Mouse (Mus musculus) layer of hippocampus, adult 9-11 months (tissue): ENCODE data around the gene Zbed5.
"Not testable (repeated sequence)": the region's sequence is repeated elsewhere in the genome, so short reads cannot be mapped to it uniquely, and the experiment has no call there.

ENCODE experiments used
- DNase-seq: peaks from one replicate; pipeline ENCODE4 v3.0.0; 2022

Zbed5 gene

GRCm38 (mm10) chr5:129909147-129909546 lies 13.6 kb downstream of the Zbed5 start:
- no peak for DNase-seq

- DNase-seq: no peak
These were observed 14.1 kb downstream of the Zbed5 start for GRCm38 (mm10) chr5:129909591-129909990.

DNA sequence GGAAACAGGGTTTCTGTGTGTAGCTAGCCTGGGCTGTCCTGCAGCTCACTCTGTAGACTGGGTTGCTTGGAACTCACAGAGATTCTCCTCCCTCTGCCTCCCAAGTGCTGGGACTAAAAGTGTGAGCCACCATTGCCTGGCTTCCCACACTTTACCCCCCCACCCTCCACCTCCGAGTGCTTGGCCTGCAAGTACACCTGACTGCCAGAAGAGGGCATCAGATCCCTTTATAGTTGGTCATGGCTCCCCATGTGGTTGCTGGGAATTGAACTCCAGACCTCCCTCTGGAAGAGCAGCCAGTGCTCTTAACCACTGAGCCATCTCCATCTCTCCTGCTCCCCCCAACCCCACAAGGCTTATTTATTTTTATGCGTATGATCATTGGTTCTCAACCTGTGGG lies 18.5 kb downstream of the Zbed5 start:
- no peak for DNase-seq

DNA sequence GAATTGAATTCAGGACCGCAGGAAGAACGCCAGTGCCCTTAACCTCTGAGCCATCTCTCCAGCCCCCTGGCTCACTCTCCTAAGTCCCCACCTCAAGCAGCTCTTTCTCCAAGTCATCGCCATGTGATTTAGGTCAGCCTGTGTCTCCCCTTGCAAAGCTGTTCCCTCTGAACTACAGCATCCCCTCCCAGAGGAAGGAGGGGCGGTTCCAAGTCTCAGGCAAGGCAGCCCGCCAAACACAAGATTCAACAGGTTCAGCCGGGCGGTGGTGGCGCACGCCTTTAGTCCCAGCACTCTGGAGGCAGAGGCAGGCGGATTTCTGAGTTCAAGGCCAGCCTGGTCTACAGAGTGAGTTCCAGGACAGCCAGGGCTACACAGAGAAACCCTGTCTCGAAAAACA lies 20.0 kb downstream of the Zbed5 start:
- DNase-seq: not testable (repeated sequence)

DNA sequence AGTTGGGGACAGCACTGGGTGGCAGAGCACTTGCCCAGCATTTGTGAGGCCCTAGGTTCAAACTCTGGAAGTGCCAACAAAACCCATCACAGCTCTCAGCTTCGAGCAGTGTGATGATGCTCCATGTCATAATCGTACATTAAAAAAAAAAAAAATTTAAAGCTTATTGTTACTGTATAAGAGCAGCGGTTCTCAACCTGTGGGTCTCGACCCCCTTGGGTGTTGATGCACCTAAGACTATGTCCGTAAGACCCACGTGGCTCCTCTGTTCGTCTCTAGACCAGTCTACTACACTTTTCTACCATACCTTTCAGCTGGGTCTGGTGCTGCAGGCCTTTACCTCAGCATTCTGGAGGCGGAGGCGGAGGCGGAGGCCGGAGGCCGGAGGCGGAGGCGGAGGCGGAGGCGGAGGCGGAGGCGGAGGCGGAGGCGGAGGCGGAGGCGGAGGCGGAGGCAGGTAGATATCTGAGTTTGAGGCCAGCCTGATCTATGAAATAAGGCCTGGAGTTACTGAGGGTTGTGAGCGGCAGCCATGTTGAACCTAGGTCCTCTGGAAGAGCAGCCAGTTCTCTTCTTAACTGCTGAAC lies 22.6 kb downstream of the Zbed5 start:
- no peak for DNase-seq

DNA sequence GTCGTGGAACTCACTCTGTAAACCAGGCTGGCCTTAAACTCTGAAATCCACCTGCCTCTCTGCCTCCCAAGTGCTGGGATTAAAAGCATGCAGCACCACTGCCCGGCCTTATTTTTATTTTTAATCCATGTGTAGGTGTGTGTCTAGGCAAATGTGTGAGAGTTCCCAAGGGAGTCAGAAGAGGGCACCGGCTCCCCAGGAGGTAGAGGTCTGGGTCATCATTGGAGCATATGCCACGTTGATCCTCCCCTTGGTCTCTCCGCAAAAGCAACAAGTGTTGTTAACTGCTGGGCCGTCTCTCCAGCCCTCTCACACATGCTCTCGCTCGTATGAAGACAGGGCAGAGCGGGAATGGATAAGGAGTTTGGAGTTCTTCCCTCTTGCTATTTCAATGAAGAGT lies 23.2 kb downstream of the Zbed5 start:
- DNase-seq: no peak

- no peak for DNase-seq
These were observed 23.8 kb downstream of the Zbed5 start for GRCm38 (mm10) chr5:129919320-129919719.

GRCm38 (mm10) chr5:129921972-129922371 lies 26.4 kb downstream of the Zbed5 start:
- DNase-seq: no peak

GRCm38 (mm10) chr5:129924820-129925452 lies 29.4 kb downstream of the Zbed5 start:
- no peak for DNase-seq

- DNase-seq: no peak
These were observed 30.4 kb downstream of the Zbed5 start for GRCm38 (mm10) chr5:129925933-129926332.

DNA sequence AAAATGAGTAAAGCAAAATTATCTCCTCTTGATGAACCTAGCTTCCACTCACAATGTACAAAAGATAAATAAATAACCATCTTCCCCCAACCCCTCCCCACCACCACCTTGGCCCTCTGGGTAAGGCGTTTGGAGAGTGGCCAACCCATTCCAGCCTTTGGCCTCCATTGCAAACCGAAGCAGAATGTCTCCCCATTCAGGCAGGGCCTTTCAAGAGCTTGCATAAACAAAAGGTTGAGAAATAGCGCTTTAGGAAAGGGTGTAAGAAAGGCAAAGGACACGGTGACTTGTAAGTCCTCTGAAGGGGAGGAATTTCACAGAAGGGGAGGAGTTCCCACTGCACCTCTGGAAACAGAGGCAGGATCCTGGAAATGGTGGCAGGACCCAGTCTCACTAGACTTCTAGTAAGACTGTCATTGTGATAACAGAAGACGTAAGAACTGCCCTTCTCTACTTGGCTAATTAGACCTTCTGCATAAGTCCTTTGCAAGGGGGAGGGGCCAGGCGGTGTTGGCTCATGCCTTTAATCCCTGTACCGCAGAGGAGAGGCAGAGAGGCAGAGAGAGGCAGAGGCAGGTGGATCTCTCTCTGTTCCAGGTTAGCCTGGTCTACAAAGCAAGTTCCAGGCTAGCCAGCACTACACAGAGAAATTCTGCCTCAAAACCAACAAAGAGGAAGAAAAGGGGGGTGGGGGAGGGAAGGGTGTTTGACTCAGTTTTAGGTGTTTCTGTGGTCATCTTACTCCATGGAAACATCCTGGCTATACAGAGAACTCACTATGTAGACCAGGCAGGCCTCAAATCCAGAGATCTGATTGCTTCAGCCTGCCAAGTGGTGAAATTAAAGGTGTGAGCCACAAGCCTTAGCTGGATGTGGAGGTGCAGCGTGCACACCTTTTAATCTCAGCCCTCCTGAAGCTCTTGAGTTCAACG lies 34.7 kb downstream of the Zbed5 start:
- DNase-seq: no peak

- DNase-seq: no peak
These were observed 41.4 kb downstream of the Zbed5 start for GRCm38 (mm10) chr5:129936941-129937340.

GRCm38 (mm10) chr5:129940281-129940680 lies 44.8 kb downstream of the Zbed5 start:
- no peak for DNase-seq

GRCm38 (mm10) chr5:129940736-129941494 lies 45.4 kb downstream of the Zbed5 start:
- DNase-seq: no peak

GRCm38 (mm10) chr5:129941495-129942045 lies 46.0 kb downstream of the Zbed5 start, which contains the start of gene Vkorc1l1:
Vkorc1l1 (plus strand) TSS chr5:129941970.
- DNase-seq: peak; percentile 98

GRCm38 (mm10) chr5:129942073-129942939 lies 46.8 kb downstream of the Zbed5 start:
- DNase-seq: peak; percentile 22

DNA sequence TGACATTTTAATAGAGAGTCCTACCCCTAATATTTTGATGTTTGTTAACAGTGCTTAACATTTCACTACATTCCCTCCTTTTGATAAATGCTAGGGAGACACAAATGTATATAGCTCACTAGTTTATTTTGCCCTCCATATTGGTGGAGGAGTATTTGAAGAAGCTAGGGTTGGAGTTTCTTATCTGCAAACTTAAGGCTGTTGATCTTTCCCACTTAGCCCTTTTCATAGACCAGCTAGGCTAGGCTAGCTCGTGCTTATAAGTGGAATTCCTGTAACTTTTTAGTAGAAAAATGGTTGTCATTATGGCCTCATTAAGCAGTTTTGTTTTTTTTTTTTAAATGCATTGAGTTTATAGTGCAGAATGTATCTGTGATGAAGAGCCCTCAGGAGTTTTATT lies 47.9 kb downstream of the Zbed5 start:
- no peak for DNase-seq

- DNase-seq: no peak
These were observed 52.1 kb downstream of the Zbed5 start for GRCm38 (mm10) chr5:129947528-129948033.

DNA sequence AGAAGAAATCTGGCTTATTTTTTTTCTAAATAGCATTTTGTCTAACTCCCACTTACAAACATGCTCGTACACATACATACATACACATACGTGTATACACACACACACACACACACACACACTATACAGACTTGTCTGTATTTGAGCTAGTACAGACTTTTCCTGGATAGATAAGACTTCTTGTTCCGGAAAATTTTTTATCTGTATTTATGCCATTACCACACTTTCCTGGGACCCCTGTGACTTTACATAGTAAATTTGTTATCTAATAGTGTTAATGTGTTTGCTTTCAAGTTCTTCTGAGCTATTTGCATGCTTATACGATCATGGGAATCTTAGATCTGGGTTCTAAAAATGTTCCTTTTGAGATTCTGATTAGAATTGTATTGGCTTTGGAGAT lies 56.6 kb downstream of the Zbed5 start:
- no peak for DNase-seq
